Mouse (Mus musculus): Measurements from ENCODE around the gene Caln1.

The Caln1 gene

GRCm38 (mm10) chr5:130369237-130369636, at the start of gene Caln1:
Caln1 (plus strand) TSS chr5:130369455.
- in situ Hi-C loops (cut with MboI, MseI), result no loop called here

DNA sequence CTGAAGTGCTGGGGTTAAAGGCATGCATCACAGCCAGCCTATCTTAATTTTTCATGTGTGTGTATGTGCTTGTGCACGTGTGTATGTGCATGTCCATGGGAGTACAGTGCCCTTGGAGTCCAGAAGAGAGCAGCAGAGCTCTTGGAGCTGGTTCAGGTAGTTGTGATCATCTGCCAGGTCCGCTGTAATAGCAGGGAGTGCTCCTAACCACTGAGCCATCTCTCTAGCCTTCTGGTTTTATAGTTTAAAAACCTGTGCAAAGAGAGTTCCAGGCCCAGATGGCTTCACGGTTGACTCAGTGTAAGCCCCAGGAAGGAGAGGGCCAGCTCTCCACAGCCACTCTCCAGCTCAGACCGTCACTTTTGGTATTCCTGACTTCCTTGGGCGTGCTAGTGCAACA, 49.5 kb upstream of the Caln1 start:
- in situ Hi-C loops (cut with MboI, MseI), result no loop called here

DNA sequence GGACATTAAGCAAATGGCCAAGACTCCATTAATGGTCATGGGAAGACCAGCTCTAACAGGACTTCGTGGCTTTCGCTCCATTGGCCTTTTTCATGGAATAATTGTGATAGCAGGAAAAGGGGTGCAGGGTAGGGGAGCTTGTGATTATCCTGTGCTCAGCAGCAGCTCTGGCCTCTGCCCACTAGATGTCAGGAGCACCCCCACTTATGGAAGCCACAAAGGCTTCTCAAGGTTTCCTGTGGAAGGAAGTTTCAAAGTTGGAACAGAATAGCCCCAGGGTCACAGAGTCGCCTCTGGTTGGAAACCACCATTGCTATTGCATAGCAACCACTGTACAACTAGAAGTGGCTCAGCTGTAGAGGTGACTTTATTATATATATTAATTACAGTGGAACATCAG, 48.8 kb upstream of the Caln1 start:
- in situ Hi-C loops (cut with MboI, MseI), result no loop called here

DNA sequence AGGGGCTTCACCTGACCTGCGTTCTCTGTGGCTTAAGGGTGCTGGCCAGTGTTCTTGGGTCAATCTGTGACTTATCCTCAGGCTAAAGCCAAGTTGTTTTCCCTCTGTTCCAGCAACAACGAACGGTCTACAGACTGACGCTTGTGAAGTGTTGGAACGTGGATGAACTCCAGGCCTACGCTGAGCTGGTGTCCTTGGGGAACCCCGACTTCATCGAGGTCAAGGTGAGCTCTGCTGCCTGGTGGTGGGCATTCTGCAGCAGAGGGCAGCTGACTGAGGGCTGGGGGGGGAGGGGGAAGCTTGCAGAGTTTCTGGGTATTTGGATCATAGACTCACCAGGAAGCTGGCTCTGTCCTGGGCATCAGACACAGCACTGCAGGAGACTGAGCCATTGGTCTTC, 43.8 kb upstream of the Caln1 start:
- in situ Hi-C loops (cut with MboI, MseI), result no loop called here

DNA sequence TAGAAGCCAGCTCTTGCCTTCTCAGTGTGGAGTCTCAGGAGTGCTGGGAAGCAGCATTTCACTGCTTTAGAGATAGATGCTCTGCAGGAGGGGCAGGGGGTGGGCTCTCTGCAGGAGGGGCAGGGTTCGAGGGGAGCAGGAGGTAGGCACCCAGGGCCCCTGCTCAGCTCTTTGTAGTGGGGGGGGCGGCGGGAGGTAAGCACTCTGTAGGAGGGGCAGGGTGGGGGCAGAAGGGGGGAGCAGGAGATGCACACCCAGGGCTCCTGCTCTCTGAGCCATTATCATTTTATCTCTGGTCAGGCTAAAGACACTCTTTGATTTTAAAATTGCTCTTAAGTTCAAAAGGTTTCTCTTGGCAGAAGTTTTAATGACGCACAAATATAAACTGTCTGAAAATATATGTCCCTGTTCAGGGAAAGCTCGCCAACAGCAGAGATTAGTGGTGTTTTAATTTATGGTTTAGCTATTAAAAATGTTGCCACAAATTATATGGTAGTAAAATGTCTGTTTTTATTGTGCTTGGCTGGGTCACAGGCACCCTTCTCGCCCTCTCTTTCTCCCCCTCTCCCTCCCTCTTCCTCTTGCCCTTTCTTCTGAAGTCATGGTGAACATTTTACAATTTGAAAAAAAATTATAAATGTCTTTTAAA, 41.5 kb upstream of the Caln1 start:
- in situ Hi-C loops (cut with MboI, MseI), result no loop called here

DNA sequence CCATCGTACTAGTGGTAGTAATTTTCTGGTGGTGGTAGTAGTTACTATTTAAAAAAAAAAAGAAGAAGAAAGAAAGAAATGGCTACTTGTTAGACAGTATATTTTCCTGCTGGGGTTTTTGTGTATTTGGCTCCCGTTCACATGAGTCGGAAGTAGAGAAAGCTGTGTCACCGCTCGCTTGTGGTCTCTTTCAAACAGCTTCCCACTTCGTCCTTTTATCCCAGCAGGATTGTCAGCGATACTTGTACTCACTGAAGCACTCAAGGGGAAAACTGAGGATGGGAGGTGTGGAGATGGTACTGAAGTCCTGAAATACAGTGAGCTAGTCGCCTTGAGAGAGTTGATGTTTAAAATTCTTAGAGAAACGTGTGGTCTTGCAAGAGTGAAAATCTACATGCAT, 40.9 kb upstream of the Caln1 start:
- in situ Hi-C loops (cut with MboI, MseI), result no loop called here

- in situ Hi-C loops (cut with MboI, MseI), result no loop called here
These were observed 39.4 kb upstream of the Caln1 start for GRCm38 (mm10) chr5:130329889-130330288.

DNA sequence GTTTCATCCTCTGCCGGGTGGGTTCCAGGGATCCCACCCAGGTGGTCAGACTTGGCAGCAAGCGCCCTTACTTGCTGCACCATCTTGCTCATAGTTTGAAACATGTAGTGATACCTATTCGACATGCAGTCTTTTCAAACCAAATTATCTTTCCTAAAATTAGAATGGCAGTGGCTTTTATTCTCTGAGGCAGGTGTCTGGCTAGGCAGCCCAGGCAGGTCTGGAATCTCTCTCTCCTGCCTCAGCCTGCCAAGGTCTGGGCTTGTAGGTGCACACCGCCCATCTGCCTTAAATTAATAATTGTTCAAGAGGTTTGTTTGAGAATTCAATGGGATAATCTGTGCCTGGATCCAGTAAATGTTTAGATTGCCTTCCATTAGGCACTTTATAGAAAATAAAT, 38.5 kb upstream of the Caln1 start:
- in situ Hi-C loops (cut with MboI, MseI), result no loop called here

- in situ Hi-C loops (cut with MboI, MseI), result no loop called here
These were observed 38.0 kb upstream of the Caln1 start for GRCm38 (mm10) chr5:130331206-130331605.

DNA sequence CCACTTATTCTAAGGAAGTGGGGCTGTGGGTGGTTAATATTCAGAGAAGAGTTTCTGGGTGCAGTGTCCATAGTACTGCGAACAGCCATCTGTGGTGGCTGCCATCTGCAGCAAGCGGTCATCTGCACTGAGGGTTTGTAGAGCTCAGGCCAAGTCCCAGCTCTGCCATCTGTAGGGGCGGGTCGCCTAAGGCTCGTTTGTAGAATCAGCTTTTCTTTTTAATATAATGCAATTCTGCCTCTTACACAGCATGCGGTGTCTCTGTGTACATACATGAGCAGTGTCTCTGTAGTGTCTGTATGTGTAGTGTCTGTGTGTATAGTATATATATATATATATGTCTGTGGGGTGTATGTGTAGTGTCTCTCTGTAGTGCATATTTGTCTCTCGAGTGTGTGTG, 35.7 kb upstream of the Caln1 start:
- in situ Hi-C loops (cut with MboI, MseI), result no loop called here

- in situ Hi-C loops (cut with MboI, MseI), result no loop called here
These were observed 35.3 kb upstream of the Caln1 start for GRCm38 (mm10) chr5:130333971-130334370.

DNA sequence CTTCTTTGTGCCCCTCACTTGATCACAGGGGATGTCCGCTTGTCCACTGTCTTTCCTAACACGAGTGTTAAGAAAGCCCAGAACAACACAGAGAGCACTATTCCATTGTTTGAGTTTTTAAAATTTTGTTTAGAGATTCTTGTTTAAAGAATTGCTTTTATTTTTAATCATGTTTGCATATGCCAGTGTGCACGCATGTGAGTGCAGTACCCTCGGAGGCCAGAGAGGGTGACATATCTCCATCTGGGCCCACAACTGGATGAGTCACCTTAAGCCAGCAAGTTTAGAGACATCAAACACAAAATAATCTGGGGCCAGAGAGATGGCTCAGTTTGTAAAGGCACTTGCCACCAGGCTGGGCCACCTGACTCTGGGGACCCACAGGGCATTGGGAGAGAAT, 33.8 kb upstream of the Caln1 start:
- in situ Hi-C loops (cut with MboI, MseI), result no loop called here

DNA sequence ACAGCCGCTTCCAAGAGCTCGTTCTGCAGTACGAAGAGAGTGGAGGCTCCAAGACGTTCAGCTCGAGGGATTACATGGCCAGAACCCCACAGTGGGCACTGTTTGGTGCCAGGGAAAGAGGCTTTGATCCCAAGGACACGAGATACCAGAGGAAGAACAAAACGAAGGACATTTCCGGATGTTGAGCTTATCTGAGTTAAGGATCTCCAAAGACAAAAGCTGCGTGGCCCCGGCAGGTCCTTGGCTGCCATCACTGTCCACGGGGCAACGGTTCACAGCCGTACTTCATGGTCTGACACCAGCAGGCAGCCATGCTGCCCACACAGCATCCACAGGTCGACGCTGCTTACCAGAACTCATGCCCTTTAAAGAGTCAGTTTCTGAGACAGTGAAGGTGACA, 28.6 kb upstream of the Caln1 start:
- in situ Hi-C loops (cut with MboI, MseI), result no loop called here

- in situ Hi-C loops (cut with MboI, MseI), result no loop called here
These were observed 24.3 kb upstream of the Caln1 start for GRCm38 (mm10) chr5:130344999-130345398.

DNA sequence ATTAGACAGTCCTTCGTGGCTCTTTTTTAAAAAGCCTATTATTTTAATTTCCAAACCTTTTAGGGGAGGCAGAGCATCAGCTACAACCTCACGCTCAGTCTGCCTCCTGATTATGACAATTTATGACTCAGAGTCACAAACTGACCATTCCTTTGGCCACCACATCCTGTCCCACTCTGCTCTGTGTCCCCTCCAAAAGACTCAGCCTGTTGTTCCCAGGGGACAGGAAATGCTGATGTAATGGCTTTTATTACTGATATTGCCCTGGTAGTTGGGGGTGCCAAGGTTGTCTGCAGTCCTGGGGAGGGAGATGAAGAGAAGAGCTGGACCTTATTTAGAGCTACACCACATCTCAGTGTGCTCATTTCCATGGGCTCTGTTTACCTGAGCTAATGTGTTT, 23.4 kb upstream of the Caln1 start:
- in situ Hi-C loops (cut with MboI, MseI), result no loop called here

GRCm38 (mm10) chr5:130355223-130355622, 14.0 kb upstream of the Caln1 start:
- in situ Hi-C loops (cut with MboI, MseI), result no loop called here

GRCm38 (mm10) chr5:130363111-130363510, 6.1 kb upstream of the Caln1 start:
- in situ Hi-C loops (cut with MboI, MseI), result no loop called here

DNA sequence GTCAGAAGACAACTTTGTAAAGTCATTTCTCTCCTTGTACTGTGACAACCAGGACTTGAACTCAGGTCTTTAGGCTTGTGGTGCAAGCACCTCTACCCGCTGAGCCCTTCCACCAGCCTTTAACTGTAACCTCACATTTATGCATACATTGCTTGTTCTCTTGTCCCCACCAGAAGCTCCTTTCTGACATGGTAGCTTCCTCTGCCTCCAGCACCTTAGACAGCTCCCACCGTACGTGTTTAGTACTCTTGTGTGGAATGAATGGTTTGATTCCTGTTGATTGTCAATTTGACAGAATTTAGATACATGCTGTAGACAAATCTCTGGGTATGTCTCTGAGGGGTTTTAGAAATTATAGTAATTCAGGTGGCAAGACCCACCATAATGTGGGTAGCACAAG, 5.5 kb upstream of the Caln1 start:
- in situ Hi-C loops (cut with MboI, MseI), result no loop called here

- in situ Hi-C loops (cut with MboI, MseI), result no loop called here
These were observed 1.0 kb upstream of the Caln1 start for GRCm38 (mm10) chr5:130368236-130368635.

GRCm38 (mm10) chr5:130375411-130375810, 6.2 kb downstream of the Caln1 start:
- in situ Hi-C loops (cut with MboI, MseI), result no loop called here

DNA sequence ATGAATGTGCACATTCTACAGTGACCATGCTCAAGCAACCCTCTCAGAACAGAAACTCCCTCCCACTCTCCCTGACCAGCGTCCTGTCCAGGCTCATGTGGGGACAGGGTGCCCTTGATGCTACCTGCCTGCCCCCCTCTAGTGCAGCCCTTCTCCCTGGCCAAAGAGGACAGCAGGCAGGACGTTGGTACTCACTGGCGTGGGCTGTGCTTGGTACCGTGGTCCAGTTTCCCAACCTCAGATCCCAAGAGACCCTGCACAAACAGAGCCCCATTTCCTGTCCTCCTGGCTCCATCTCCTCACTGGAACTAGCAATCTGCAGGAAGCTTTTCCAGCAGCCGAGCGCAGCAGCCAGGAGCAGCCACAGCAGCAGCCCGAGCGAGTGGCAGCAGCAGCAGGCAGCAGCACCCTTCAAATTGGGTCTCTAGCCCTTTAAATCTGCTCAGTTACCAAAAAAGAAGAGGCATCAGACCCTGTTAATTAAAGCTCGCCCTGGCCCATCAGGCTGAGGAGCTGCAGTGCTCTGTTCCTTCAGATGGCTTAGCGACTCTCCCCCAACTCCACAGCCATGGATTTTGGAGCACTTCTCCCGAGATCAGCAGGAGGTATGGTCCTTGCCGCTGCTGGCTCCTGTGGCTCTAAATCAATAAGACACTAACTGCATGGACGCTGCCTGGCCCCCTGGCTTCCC, 15.1 kb downstream of the Caln1 start, which contains the start of gene A330070K13Rik:
Gene A330070K13Rik (minus strand): TSS at position 410 of the 691 bp plus-strand sequence.
- in situ Hi-C loops (cut with MboI, MseI), result no loop called here

- in situ Hi-C loops (cut with MboI, MseI), result no loop called here
These were observed 17.2 kb downstream of the Caln1 start for GRCm38 (mm10) chr5:130386418-130386817.

DNA sequence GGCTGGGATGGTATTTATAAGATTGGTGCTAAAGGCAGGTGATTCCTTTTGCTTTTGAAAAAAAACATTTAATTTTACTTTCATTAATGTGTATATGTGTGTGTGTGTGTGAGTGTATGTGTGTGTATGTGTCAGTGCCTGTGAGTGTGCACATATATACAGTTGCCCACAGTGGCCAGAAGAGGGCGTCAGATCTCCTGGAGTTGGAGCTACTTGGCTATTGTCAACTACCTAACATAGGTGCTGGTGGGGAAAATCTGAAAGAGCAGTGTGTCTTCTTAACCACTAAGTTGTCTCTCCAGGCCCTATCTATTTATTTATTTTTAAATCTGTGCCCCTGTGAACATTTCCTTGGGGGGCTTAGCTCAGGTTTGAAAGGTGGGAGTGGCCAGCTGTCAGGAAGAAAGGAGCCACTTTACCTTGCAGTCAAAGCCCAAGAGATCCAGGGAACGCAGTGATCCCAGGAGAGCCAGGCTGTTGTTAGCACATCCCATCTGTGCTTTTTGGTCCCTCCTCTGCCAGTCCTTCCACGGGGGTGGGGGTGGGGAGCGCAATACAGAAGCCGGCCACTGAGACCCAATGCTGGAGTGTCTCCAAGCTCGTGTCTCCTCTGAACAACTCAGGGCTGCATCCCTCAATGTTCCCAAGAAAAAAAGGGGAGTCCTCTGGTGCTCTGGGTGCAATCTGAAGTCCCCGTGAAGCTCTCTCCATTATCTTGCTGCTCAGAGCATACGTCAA, 24.5 kb downstream of the Caln1 start:
- in situ Hi-C loops (cut with MboI, MseI), result no loop called here

Data from T-helper 17 cell (primary cell).